ENCODE assay signal across 8 mouse cellular contexts in the genomic region with DNA sequence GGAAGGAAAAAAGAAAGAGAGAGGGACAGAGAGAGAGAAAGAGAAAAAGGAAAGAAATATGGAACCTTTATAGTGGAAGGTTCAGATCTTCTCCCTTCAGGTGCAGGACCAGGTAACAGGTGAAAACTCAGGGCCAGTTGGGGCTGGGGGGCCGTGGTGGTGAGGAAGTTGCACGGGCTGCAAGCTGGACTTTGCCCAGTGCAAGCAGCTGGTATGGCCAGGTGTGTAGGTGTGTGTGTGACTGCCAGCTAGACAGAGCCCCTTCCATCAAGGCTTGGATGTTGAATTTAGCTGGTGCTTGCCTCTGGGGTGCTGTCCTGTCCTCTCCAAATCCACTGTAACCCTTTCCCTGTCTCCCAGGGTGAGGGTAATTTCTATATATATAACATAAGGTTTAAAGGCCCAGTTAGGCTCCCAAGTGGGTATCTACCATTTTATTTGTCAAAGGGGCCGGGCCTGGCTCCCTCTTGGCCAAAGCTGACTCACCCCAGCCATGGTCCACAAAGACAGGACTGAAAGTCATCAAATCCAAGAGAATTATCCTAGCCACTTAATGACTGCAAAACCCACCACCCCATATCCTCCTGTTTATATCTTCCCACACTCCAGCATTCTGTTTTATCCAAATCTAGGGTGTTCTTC. TPM values are rescaled to one million over a fixed set of nuclear protein-coding genes. Genes with fewer than 3 reads are reported as not detected.
DNase-seq lines count a peak whose midpoint lies in the region; ATAC-seq and TF ChIP-seq lines count a peak whose summit lies in the region.

No protein-coding gene starts in this region.

- peak overlapping the region; percentile 97 for H3K4me2 ChIP-seq in heart, embryonic 15.5 days
- H3K4me2 ChIP-seq in midbrain, embryonic 11.5 days: peak overlapping the region; percentile 99

- TF ChIP-seq POLR2A in MEL (IDR thresholded peaks at IDR 0.05; ENCODE audit: control insufficient read depth in 1 of 2, insufficient read depth in 1 of 2, low read depth in 1 of 2, low read length in 2 of 2, poor library complexity in 1 of 2): no peak

- H3K4me3 ChIP-seq in heart, embryonic 15.5 days: peak overlapping the region; percentile 66
- peak overlapping the region; percentile 65 to 94 for H3K4me3 ChIP-seq in MEL (ENCODE audit: control insufficient read depth in 1 of 2, insufficient read depth in 1 of 2, low read depth in 2 of 2, low read length in 2 of 2)
- peak overlapping the region; percentile 75 for H3K4me3 ChIP-seq in hindbrain, embryonic 10.5 days
- H3K4me3 ChIP-seq in midbrain, embryonic 11.5 days (ENCODE audit: low read depth, low read length): peak overlapping the region; percentile 64; the same call in 1 of the 2 replicates

- H3K9me3 ChIP-seq in heart, embryonic 15.5 days (replicated peaks): no peaks in the 10 kb centered on the region
- H3K9me3 ChIP-seq in MEL (replicated peaks; ENCODE audit: insufficient read depth, low read length): no peaks in the 10 kb centered on the region
- no peaks in the 10 kb centered on the region for H3K9me3 ChIP-seq in hindbrain, embryonic 10.5 days
- no peaks in the 10 kb centered on the region for H3K9me3 ChIP-seq in midbrain, embryonic 11.5 days (ENCODE audit: control insufficient read depth, low read length)

- no peaks in the 10 kb centered on the region for H3K27me3 ChIP-seq in heart, embryonic 15.5 days
- H3K27me3 ChIP-seq in MEL (ENCODE audit: control insufficient read depth in 1 of 2, insufficient read depth in 2 of 2, low read length in 2 of 2): no peaks in the 10 kb centered on the region
- H3K27me3 ChIP-seq in hindbrain, embryonic 10.5 days (ENCODE audit: insufficient read depth, poor library complexity, severe bottlenecking): peaks cover 39% of the 10 kb centered on the region
- peaks cover 5% of the 10 kb centered on the region for H3K27me3 ChIP-seq in midbrain, embryonic 11.5 days (ENCODE audit: control insufficient read depth, insufficient read depth, low read length)

- no peak for DNase-seq in heart, postnatal 25 days (ENCODE audit: low spot score)
- DNase-seq in MEL (ENCODE audit: low read depth, low spot score): no peak
- no peak for DNase-seq in hindbrain, embryonic 10.5 days (ENCODE audit: low spot score)
- peak; percentile 33 for DNase-seq in midbrain, embryonic 11.5 days (ENCODE audit: low spot score, missing footprints)
- DNase-seq in urinary bladder, postnatal 25 days (ENCODE audit: low spot score): no peak
- DNase-seq in right cerebral cortex, postnatal 10 days (ENCODE audit: low spot score in 2 of 2): no peak
- DNase-seq in natural killer cell, adult 2 months (ENCODE audit: low spot score in 2 of 2): no peak

- H3K36me3 ChIP-seq in heart, embryonic 15.5 days: no peaks in the 10 kb centered on the region; the same call in 1 of the 2 replicates
- H3K36me3 ChIP-seq in MEL (ENCODE audit: control insufficient read depth in 1 of 2, insufficient read depth in 2 of 2, low read length in 2 of 2): peaks cover 0 to 9% of the 10 kb centered on the region in 2 experiments; a peak in 2 of 4 replicates
- peaks cover 4% of the 10 kb centered on the region; the same call in 1 of the 2 replicates for H3K36me3 ChIP-seq in hindbrain, embryonic 10.5 days
- no peaks in the 10 kb centered on the region for H3K36me3 ChIP-seq in midbrain, embryonic 11.5 days (ENCODE audit: control insufficient read depth, insufficient read depth, low read length)

- peaks cover 9% of the 10 kb centered on the region for H3K4me1 ChIP-seq in heart, embryonic 15.5 days (replicated peaks)
- H3K4me1 ChIP-seq in MEL (ENCODE audit: control insufficient read depth in 1 of 2, insufficient read depth in 2 of 2, low read length in 2 of 2): peaks cover 7 to 9% of the 10 kb centered on the region in 2 experiments; a peak in 3 of 4 replicates
- H3K4me1 ChIP-seq in hindbrain, embryonic 10.5 days (replicated peaks): peaks cover 14% of the 10 kb centered on the region
- H3K4me1 ChIP-seq in midbrain, embryonic 11.5 days (ENCODE audit: control insufficient read depth, insufficient read depth, low read length): peaks cover 6% of the 10 kb centered on the region; the same call in 1 of the 2 replicates

- intact Hi-C loops in heart, postnatal 25 days (cut with DNase I): no loop called here

- TF ChIP-seq EP300 in MEL (IDR thresholded peaks at IDR 0.05; ENCODE audit: low read depth in 1 of 2, low read length in 2 of 2): no peak

- H3K79me2 ChIP-seq in MEL (ENCODE audit: control insufficient read depth, insufficient read depth, low read length, poor library complexity): peaks cover 3% of the 10 kb centered on the region; the same call in 1 of the 2 replicates

- ATAC-seq in heart, embryonic 15.5 days (replicated peaks; ENCODE audit: insufficient number of reproducible peaks, insufficient read depth, low FRiP score, low read depth): no peak
- ATAC-seq in midbrain, embryonic 11.5 days (ENCODE audit: low FRiP score): no peak

- H3K27ac ChIP-seq in heart, embryonic 15.5 days: no peak overlapping the region
- H3K27ac ChIP-seq in MEL (ENCODE audit: control insufficient read depth, low read depth, low read length): no peak overlapping the region
- H3K27ac ChIP-seq in hindbrain, embryonic 10.5 days: peak overlapping the region; percentile 82
- H3K27ac ChIP-seq in midbrain, embryonic 11.5 days (ENCODE audit: low read depth, low read length): no peak overlapping the region

- TF ChIP-seq CTCF in MEL (IDR thresholded peaks at IDR 0.05 in 2 of 3, conservative IDR thresholded peaks at IDR 0.05 in 1 of 3; ENCODE audit: control insufficient read depth in 1 of 3, insufficient read depth in 1 of 3, low read depth in 2 of 3, low read length in 3 of 3, poor library complexity in 1 of 3, severe bottlenecking in 1 of 3): no peak

- TF ChIP-seq RAD21 in MEL (IDR thresholded peaks at IDR 0.05; ENCODE audit: low read depth, low read length): no peak

- H3K9ac ChIP-seq in heart, embryonic 15.5 days: no peak overlapping the region
- H3K9ac ChIP-seq in MEL (ENCODE audit: control insufficient read depth, low read depth, low read length, poor library complexity, severe bottlenecking): peak overlapping the region; percentile 61
- no peak overlapping the region; the same call in 1 of the 2 replicates for H3K9ac ChIP-seq in midbrain, embryonic 11.5 days (ENCODE audit: low read length)

- 67% methylated on average over 3 of the region's 3 CpGs for WGBS in heart, embryonic 15.5 days
- WGBS in hindbrain, embryonic 10.5 days: 68% methylated on average over 3 of the region's 3 CpGs
- WGBS in midbrain, embryonic 11.5 days: 68% methylated on average over 3 of the region's 3 CpGs

TF ChIP-seq in MEL, 35 proteins besides CTCF, POLR2A, EP300 and RAD21 (continues in another document):
- TF ChIP-seq MYC (IDR thresholded peaks at IDR 0.05; ENCODE audit: low read depth, low read length): no peak
- TF ChIP-seq MAZ (IDR thresholded peaks at IDR 0.05; ENCODE audit: low read depth, low read length): no peak
- TF ChIP-seq RCOR1 (IDR thresholded peaks at IDR 0.05; ENCODE audit: low read depth, low read length): no peak

RNA-seq across cellular contexts. Expression of a gene that starts 1.0 kb away (rescaled TPM):
- 9.7 and 15.6 TPM in 2 replicates for polyA plus RNA-seq in heart, embryonic 15.5 days (2015; fragmentation: Nextera tagmentation; extraction: Ambion mirVana)
- 10 to 100 TPM in 1 of 2 experiments, 1 to 10 TPM in 1; 9.2 to 12.1 TPM for total RNA-seq in heart, postnatal 25 days (2021)
- 19.0 and 22.9 TPM in 2 replicates for total RNA-seq in MEL (2012; rRNA removed)
- polyA plus RNA-seq in MEL (2012; ENCODE audit: insufficient read depth in 1 of 2, insufficient read length in 2 of 2, low read depth in 1 of 2, low replicate concordance in 2 of 2, missing spikeins in 1 of 2): 10 to 100 TPM in 1 of 2 experiments, not detected in 1; 44.2 TPM
- 8.9 and 10.9 TPM in 2 replicates for polyA plus RNA-seq in hindbrain, embryonic 10.5 days (2016; fragmentation: Nextera tagmentation; extraction: Ambion mirVana)
- polyA plus RNA-seq in midbrain, embryonic 11.5 days (2014; fragmentation: Nextera tagmentation; extraction: Ambion mirVana): 7.8 and 9.1 TPM in 2 replicates

RNA-seq across cellular contexts. Expression of a gene that starts 10.3 kb away (rescaled TPM):
- polyA plus RNA-seq in heart, embryonic 15.5 days (2015; fragmentation: Nextera tagmentation; extraction: Ambion mirVana): 2.7 and 3.5 TPM in 2 replicates
- 1 to 10 TPM; 1.8 to 2.8 TPM for total RNA-seq in heart, postnatal 25 days (2021)
- 1.0 and 1.4 TPM in 2 replicates for total RNA-seq in MEL (2012; rRNA removed)
- polyA plus RNA-seq in MEL (2012; ENCODE audit: insufficient read depth in 1 of 2, insufficient read length in 2 of 2, low read depth in 1 of 2, low replicate concordance in 2 of 2, missing spikeins in 1 of 2): 1 to 10 TPM in 1 of 2 experiments, not detected in 1; 6.4 TPM
- polyA plus RNA-seq in hindbrain, embryonic 10.5 days (2016; fragmentation: Nextera tagmentation; extraction: Ambion mirVana): 4.2 and 5.1 TPM in 2 replicates
- 2.4 and 3.4 TPM in 2 replicates for polyA plus RNA-seq in midbrain, embryonic 11.5 days (2014; fragmentation: Nextera tagmentation; extraction: Ambion mirVana)

RNA-seq across cellular contexts. Expression of a gene that starts 10.4 kb away (rescaled TPM):
- 36.9 and 44.9 TPM in 2 replicates for polyA plus RNA-seq in heart, embryonic 15.5 days (2015; fragmentation: Nextera tagmentation; extraction: Ambion mirVana)
- 10 to 100 TPM; 39.4 to 46.2 TPM for total RNA-seq in heart, postnatal 25 days (2021)
- total RNA-seq in MEL (2012; rRNA removed): 118 and 128 TPM in 2 replicates
- polyA plus RNA-seq in MEL (2012; ENCODE audit: insufficient read depth in 1 of 2, insufficient read length in 2 of 2, low read depth in 1 of 2, low replicate concordance in 2 of 2, missing spikeins in 1 of 2): 100 to 1,000 TPM in 1 of 2 experiments, not detected in 1; 114 TPM
- 39.1 and 46.1 TPM in 2 replicates for polyA plus RNA-seq in hindbrain, embryonic 10.5 days (2016; fragmentation: Nextera tagmentation; extraction: Ambion mirVana)
- 30.6 and 35.7 TPM in 2 replicates for polyA plus RNA-seq in midbrain, embryonic 11.5 days (2014; fragmentation: Nextera tagmentation; extraction: Ambion mirVana)

RNA-seq across cellular contexts. Expression of a gene that starts 19.9 kb away (rescaled TPM):
- polyA plus RNA-seq in heart, embryonic 15.5 days (2015; fragmentation: Nextera tagmentation; extraction: Ambion mirVana): 3.2 and 5.7 TPM in 2 replicates
- total RNA-seq in heart, postnatal 25 days (2021): 1 to 10 TPM; 1.5 to 2.0 TPM
- 1.3 and 1.4 TPM in 2 replicates for total RNA-seq in MEL (2012; rRNA removed)
- polyA plus RNA-seq in MEL (2012; ENCODE audit: insufficient read depth in 1 of 2, insufficient read length in 2 of 2, low read depth in 1 of 2, low replicate concordance in 2 of 2, missing spikeins in 1 of 2): 10 to 100 TPM in 1 of 2 experiments, not detected in 1; 13.9 TPM
- polyA plus RNA-seq in hindbrain, embryonic 10.5 days (2016; fragmentation: Nextera tagmentation; extraction: Ambion mirVana): 15.6 and 30.6 TPM in 2 replicates
- 19.1 and 22.2 TPM in 2 replicates for polyA plus RNA-seq in midbrain, embryonic 11.5 days (2014; fragmentation: Nextera tagmentation; extraction: Ambion mirVana)

RNA-seq across cellular contexts. Expression of a gene that starts 38.6 kb away (rescaled TPM):
- polyA plus RNA-seq in heart, embryonic 15.5 days (2015; fragmentation: Nextera tagmentation; extraction: Ambion mirVana): 4.4 and 5.2 TPM in 2 replicates
- total RNA-seq in heart, postnatal 25 days (2021): 1 to 10 TPM; 5.8 to 7.4 TPM
- 12.7 and 17.2 TPM in 2 replicates for total RNA-seq in MEL (2012; rRNA removed)
- 10 to 100 TPM in 1 of 2 experiments, not detected in 1; 19.3 TPM for polyA plus RNA-seq in MEL (2012; ENCODE audit: insufficient read depth in 1 of 2, insufficient read length in 2 of 2, low read depth in 1 of 2, low replicate concordance in 2 of 2, missing spikeins in 1 of 2)
- polyA plus RNA-seq in hindbrain, embryonic 10.5 days (2016; fragmentation: Nextera tagmentation; extraction: Ambion mirVana): 7.1 and 9.3 TPM in 2 replicates
- polyA plus RNA-seq in midbrain, embryonic 11.5 days (2014; fragmentation: Nextera tagmentation; extraction: Ambion mirVana): 20.3 and 22.3 TPM in 2 replicates
